Mouse (Mus musculus) adrenal gland, postnatal 14 days (tissue): ENCODE results near the gene Wdtc1. TPM values are rescaled to one million over a fixed set of nuclear protein-coding genes. Genes with fewer than 3 reads are reported as not detected.

ENCODE experiments used
- DNase-seq: peaks from one replicate; pipeline ENCODE4 v3.0.0; 2021; ENCODE audit warnings: mixed read lengths
- total RNA-seq: library from RNA; stranded (reverse); gene quantifications from 2 replicates; pipeline ENCODE4 v1.2.3, GENCODE M21; 2021

The Wdtc1 gene
- total RNA-seq, 1 experiment from 2014 or later: 53.3 TPM

GRCm38 (mm10) chr4:133378236-133379045 lies 25.2 kb upstream of the Wdtc1 start:
- peak; percentile 88 for DNase-seq

- DNase-seq: no peak
These were observed 22.7 kb upstream of the Wdtc1 start for GRCm38 (mm10) chr4:133375812-133376577.

GRCm38 (mm10) chr4:133374011-133374410 lies 20.7 kb upstream of the Wdtc1 start:
- no peak for DNase-seq

GRCm38 (mm10) chr4:133372278-133372665 lies 19.0 kb upstream of the Wdtc1 start:
- DNase-seq: no peak

DNA sequence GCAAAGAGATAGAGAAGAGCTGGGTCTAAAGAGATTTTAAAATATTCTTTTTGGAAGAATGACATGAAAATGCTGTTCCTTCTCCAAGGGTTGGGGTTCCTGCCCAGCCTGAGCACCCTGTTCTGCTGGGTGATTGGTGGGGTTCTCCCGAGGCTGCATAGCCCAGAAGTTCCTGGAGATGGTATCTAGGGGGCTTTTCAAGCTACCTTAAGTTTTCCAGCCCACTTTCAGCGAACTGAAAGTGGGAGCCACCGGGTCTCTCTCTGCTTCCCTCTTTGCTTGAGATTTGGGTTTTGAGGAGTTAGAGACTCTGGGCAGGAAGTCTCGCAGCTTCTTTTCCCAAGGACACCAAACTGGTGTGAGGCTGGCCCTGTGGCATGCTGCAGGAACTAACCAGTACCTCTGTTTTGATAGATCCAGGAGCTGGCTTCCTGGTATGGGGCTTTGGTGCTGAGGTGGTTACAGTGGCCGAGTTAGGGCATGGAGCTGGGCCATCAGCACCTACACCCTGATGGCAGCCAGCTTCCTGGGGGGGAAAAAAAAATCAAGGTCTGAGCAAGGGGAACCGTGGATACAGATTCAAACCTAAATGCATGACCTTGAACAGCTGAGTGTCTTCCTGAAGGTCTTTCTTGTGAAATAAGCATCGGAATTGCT lies 18.5 kb upstream of the Wdtc1 start:
- DNase-seq: no peak

DNA sequence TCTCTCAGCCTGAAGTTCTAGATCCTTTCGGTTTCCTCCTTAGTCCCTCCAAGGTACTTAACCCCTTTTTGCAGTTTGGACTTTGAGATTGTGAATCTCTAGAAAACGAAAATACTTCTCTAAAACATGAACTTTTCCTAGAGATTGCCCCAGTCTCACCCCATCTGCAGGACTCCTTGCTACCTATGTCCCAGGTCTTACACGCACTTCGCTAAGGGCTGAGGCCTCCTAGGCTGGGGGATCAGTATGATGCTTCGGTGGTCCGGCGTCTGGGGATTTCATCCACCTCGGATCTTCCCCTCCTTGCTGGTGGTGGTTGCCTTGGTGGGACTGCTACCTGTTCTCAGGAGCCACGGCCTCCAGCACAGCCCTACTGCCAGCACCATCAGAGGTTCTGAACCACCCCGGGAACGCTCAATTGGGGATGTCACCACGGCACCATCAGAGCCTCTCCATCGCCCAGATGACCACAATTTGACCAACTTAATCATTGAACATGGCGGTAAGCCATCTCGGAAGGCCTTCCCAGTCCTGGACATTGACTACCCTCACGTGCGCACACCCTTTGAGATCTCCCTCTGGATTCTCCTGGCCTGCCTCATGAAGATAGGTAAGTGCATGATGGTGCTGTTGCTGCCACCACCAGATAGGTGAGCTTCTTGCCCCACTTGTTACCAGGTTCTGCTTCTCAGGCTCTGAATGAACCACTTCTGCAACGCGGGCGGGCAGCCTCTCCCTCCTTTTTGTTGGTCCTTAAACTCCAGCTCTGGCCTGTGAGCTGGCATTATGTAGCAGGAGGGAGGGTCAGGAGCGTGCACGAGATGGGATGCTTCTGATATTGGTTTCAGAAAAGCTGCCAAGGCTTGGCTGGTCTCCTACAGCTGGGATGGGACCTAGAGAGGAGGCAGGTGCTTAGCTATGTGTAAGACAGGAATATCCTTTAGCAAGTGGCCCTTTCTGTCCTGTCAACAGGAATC lies 17.3 kb upstream of the Wdtc1 start:
- no peak for DNase-seq

DNA sequence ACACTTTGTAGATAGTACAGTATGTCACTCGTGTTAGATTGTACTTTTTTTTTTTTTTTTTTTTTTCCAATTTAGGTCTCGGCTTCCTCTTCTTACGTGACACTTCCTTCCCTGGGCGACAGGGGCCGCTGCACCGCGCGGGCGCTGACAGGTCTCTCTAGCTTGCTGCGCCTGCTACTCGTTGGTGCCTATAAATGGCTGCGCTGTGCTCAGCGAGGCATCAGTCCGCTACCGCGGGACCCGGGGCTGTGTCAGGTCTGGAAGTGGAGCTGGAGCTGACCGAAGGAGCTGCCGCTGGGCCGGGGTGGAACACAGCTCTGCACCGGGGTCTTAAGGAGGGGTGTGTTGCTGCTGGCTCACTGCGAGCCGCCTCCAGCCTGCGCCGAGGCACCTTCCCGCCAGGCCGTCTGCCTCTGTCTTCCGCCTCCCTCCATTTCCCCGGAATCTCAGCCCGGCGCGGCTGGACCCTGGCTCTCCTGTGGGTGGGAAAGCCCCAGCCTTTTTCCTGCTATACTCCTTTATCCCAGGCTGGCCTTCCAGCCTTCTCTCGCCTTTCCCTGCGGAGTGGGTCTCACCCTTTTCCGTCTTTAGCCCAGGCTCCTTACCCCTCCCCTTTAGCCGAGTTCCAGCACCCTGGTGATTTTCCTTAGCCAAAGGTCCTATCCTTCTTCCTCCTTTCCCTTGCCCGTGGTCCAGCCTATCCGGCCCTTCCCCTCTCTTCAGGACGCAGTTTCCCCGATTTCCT lies 16.4 kb upstream of the Wdtc1 start, which contains the start of gene Slc9a1:
Gene Slc9a1, plus strand, starts transcription at position 154 of the 745 bp plus-strand sequence.
- DNase-seq: peak; percentile 96

GRCm38 (mm10) chr4:133354641-133355040 lies 1.4 kb upstream of the Wdtc1 start:
- no peak for DNase-seq

DNA sequence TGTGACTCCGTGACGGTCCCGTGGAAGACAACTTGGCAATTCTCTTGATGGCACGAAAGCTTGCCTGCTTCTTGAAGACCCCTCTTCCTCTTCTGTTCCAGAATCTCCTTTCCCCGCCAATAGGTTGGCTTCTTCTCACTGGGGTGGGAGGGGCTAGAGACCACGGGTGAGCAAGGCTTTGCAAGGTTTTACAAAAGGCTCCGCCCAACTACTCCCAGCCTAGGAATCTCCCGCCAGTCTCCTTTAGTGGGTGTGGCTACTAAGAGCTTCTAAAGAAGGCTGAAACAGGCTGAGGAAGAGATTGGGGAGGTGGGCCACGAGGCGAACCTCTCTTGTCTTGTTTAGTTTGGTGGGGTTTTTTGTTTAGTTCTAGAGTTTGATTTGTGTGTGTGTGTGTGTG lies 484 bp downstream of the Wdtc1 start:
- no peak for DNase-seq

DNA sequence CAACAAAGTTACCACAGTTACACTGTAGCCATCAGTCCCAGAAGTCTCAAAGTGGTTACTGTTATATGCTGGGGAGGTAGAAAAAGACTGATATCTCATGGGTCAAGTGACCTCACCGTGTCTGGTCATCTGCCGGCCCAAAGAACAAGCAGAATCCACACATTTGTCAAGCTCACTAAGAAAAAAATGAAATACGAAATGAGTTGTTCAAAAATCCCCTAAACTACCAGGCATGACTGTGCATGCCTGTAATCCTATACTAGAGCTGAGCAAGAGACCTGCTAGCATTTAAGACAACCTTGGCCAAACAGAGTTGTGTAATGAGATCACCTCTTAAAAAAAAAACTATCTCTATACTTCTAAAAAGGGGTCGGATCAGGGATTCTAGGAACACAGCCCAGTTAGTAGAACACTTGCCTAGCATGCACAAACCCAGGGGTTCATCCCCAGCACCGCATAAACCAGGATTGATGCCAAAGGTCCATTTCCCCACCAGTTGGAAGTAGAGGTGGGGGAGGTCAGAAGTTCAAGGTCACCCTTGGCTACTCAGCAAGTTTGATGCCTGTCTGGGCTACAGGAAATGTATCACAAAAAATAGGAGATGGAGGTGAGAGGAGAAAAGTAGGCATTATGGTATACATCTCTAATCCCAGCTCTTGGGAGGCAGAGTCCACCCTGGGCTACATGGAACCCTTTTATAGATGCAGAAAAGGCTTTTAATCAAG lies 5.1 kb downstream of the Wdtc1 start:
- DNase-seq: no peak

GRCm38 (mm10) chr4:133347624-133348023 lies 5.7 kb downstream of the Wdtc1 start:
- peak; percentile 42 for DNase-seq

- no peak for DNase-seq
These were observed 6.7 kb downstream of the Wdtc1 start for GRCm38 (mm10) chr4:133346577-133346976.

DNA sequence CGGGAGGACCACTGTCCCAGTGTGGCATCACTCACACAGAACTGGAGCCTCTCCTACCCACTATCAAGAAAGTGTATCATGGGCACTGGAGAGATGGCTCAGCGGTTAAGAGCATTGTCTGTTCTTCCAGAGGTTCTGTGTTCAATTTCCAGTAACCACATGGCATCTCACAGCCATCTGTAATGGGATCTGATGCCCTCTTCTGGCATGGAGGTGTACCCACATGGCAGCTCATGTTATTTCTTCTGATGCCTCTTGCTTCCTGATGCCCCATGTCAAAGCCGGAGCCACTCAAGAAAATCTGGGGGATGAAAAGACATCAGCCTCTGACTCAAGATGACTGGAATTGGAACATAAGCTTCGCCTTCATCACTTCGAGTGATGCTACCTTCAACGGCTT lies 7.6 kb downstream of the Wdtc1 start:
- no peak for DNase-seq

DNA sequence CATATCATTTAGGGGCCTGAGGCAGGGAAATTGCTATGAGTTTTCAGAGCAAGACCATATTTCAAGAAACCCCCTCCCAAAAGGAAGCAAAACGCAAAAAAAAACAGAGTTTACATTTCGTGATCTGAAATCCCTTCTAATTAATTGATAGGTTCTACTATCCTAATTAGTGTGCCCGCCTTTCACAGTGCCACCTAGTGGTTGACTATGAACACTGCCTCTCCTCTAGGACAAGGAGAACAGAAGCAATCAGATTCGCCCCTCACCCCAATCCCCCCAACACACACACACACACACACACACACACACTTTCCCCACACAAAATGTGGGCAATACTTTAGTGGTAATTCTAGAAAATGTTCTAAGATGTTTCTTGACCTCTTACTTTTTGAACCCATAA lies 9.2 kb downstream of the Wdtc1 start:
- DNase-seq: peak; percentile 42

- no peak for DNase-seq
These were observed 13.1 kb downstream of the Wdtc1 start for GRCm38 (mm10) chr4:133340217-133340616.

DNA sequence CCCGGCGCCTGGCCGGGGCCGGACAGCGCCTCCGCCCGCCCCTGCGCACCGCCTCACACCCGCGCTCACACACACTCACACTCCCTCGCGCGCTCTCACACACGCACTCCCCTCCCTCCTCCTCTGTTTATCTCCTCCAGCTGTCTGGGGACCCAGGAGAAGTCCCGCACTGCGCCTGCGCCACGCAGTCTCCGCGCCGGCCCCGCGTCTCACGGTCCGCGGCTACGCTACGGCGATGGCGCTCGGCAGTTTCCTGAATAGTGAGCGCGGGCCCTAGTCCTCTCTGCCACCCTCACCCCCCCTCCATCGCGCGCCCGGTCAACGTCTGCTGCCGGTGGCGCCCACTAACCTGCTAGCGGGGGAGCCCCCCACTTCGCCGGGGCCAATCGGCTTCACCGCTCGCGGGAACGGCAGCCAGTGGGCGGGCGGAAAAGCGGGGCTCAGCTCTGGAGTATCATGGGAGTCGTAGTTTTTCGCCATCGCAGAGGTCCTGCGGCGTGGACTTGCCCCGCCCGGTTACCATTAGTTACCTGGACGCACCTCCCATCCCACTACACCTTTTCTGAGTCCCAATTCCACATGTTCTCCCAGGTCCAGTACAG lies 14.0 kb downstream of the Wdtc1 start:
- DNase-seq: peak; percentile 99

DNA sequence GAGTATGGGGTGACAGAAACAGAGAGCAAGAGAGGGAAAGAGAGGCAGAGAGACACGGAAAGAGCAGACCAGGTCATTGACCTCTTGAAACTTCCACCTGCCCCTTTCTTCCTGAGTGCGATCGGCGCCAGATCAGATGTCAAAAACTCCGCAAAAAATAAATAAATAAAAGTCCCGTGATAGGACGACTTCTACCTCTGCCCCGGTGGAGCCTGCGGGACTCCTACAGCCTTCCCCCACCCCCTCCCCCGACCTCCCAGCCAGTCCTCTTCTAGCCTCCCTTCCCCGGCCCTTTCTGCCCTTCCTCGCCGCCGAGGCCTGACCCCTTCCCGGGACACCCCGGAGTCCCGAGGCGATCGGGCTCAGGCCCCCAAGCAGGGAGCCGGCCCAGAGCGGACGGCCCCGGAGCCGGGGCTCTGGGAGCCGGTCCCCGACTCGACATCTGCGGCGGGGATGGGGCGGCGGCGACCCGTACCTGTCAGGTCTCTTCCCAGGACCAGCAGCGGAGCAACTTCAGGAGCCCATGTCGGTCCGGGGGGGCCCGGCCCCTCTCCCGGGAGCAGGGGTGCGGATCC lies 14.7 kb downstream of the Wdtc1 start:
- no peak for DNase-seq

- no peak for DNase-seq
These were observed 15.3 kb downstream of the Wdtc1 start for GRCm38 (mm10) chr4:133337833-133338520.

DNA sequence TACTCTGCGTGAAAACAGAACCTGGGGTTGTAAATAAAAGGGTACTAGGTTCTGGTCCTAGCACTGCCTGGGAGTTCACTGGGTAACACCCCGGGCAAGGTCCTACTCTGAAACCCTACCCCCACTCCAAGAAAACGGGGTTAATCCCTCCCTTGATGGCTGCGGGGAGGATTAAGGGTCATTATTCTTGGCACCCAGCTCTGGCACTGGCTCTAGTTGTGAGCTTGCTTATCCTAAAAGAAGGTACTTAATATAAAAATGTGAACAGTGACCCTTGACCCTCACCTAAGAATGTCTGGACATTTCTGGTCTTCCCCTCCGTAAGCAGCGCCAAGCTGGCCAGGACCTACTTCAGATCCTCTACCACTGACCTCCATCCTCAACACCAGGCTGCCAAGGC lies 20.0 kb downstream of the Wdtc1 start:
- DNase-seq: no peak
